Comparison of ENCODE assay signal across 9 mouse cellular contexts in genomic region chr5:35755131-35755733, GRCm38 (mm10). TPM values are rescaled to one million over a fixed set of nuclear protein-coding genes. Genes with fewer than 3 reads are reported as not detected.
DNase-seq lines count a peak whose midpoint lies in the region; ATAC-seq and TF ChIP-seq lines count a peak whose summit lies in the region.
"Had no signal": no experiment of that assay in that cellular context is flagged by ENCODE, and none has a peak within 500 bp of the region (broad histone marks: within the 10 kb centered on the region; RNA-seq: fewer than 3 reads in every experiment).

No protein-coding gene starts in this region.

- TF ChIP-seq CTCF in E14TG2a.4 (conservative IDR thresholded peaks at IDR 0.05; ENCODE audit: low read length), result peak; percentile 90
- peak; percentile 73 for TF ChIP-seq CTCF in brain, embryonic 14.5 days (IDR thresholded peaks at IDR 0.05; ENCODE audit: borderline replicate concordance, extremely low read depth, insufficient read depth, insufficient read length)

- no peak for TF ChIP-seq POLR2A in brain, embryonic 14.5 days (IDR thresholded peaks at IDR 0.05; ENCODE audit: borderline replicate concordance, extremely low read depth, insufficient read depth, insufficient read length, poor library complexity, severe bottlenecking)

- no peaks in the 10 kb centered on the region for H3K9me3 ChIP-seq in intestine, embryonic 14.5 days (ENCODE audit: control insufficient read depth, low read length)
- no peaks in the 10 kb centered on the region for H3K9me3 ChIP-seq in intestine, embryonic 16.5 days (ENCODE audit: control insufficient read depth, low read length)
- H3K9me3 ChIP-seq in E14TG2a.4 (ENCODE audit: low read length), result no peaks in the 10 kb centered on the region
- H3K9me3 ChIP-seq: limb, embryonic 12.5 days had no signal

- H3K27me3 ChIP-seq in intestine, embryonic 14.5 days (replicated peaks; ENCODE audit: control insufficient read depth, insufficient read depth, low read length), result peaks cover 35% of the 10 kb centered on the region
- H3K27me3 ChIP-seq in intestine, embryonic 16.5 days (replicated peaks; ENCODE audit: control insufficient read depth, insufficient read depth, low read length), result peaks cover 8% of the 10 kb centered on the region
- H3K27me3 ChIP-seq in E14TG2a.4 (ENCODE audit: insufficient read depth, low read length), result peaks cover 21% of the 10 kb centered on the region

- no peaks in the 10 kb centered on the region for H3K36me3 ChIP-seq in intestine, embryonic 14.5 days (ENCODE audit: control insufficient read depth, insufficient read depth, low read length)
- no peaks in the 10 kb centered on the region for H3K36me3 ChIP-seq in intestine, embryonic 16.5 days (ENCODE audit: control insufficient read depth, insufficient read depth, low read length)
- no peaks in the 10 kb centered on the region for H3K36me3 ChIP-seq in E14TG2a.4 (ENCODE audit: insufficient read depth, low read length)
- H3K36me3 ChIP-seq: limb, embryonic 12.5 days had no signal

- WGBS in intestine, embryonic 14.5 days, result 27% methylated on average over 5 of the region's 5 CpGs
- WGBS in intestine, embryonic 16.5 days, result 21% methylated on average over 5 of the region's 5 CpGs

- H3K9ac ChIP-seq in intestine, embryonic 14.5 days (ENCODE audit: low read length), result no peak overlapping the region
- H3K9ac ChIP-seq in intestine, embryonic 16.5 days (ENCODE audit: low read depth, low read length), result no peak overlapping the region
- H3K9ac ChIP-seq: limb, embryonic 12.5 days had no signal

- H3K4me2 ChIP-seq in intestine, embryonic 14.5 days (ENCODE audit: low read length), result no peak overlapping the region
- no peak overlapping the region for H3K4me2 ChIP-seq in intestine, embryonic 16.5 days (ENCODE audit: low read depth, low read length)
- H3K4me2 ChIP-seq: limb, embryonic 12.5 days had no signal

- DNase-seq in intestine, embryonic 14.5 days (ENCODE audit: low spot score), result peak; percentile 69
- DNase-seq in brain, embryonic 14.5 days (ENCODE audit: low read depth), result peak; percentile 70
- DNase-seq in fibroblast of lung, adult 2 months (ENCODE audit: low read depth), result peak; percentile 55
- peak; percentile 66 to 68 for DNase-seq in layer of hippocampus, postnatal 10 days (ENCODE audit: low spot score in 2 of 2)
- DNase-seq in naive thymus-derived CD4-positive, alpha-beta T cell, adult 2 months (ENCODE audit: low read depth), result peak; percentile 72
- peak; percentile 25 for DNase-seq in thymus, postnatal 36 days

- ATAC-seq in intestine, embryonic 14.5 days (replicated peaks; ENCODE audit: low FRiP score, low TSS enrichment, low read depth), result no peak
- no peak for ATAC-seq in intestine, embryonic 16.5 days

- H3K4me3 ChIP-seq in intestine, embryonic 14.5 days (ENCODE audit: low read depth, low read length), result no peak overlapping the region
- no peak overlapping the region for H3K4me3 ChIP-seq in intestine, embryonic 16.5 days (ENCODE audit: low read length)
- H3K4me3 ChIP-seq in E14TG2a.4 (replicated peaks; ENCODE audit: low read length), result no peak overlapping the region
- H3K4me3 ChIP-seq: limb, embryonic 12.5 days had no signal

- no peak overlapping the region for H3K27ac ChIP-seq in intestine, embryonic 14.5 days (ENCODE audit: low read depth)
- no peak overlapping the region for H3K27ac ChIP-seq in intestine, embryonic 16.5 days (ENCODE audit: low read length)
- H3K27ac ChIP-seq: limb, embryonic 12.5 days had no signal

- peaks cover 8% of the 10 kb centered on the region; the same call in 1 of the 2 replicates for H3K4me1 ChIP-seq in intestine, embryonic 14.5 days (replicated peaks; ENCODE audit: control insufficient read depth, insufficient read depth, low read length)
- 0 out of 2 replicates have a peak, but pooled peaks cover 4% of the 10 kb centered on the region for H3K4me1 ChIP-seq in intestine, embryonic 16.5 days (ENCODE audit: control insufficient read depth, insufficient read depth, low read length)
- H3K4me1 ChIP-seq in E14TG2a.4 (replicated peaks; ENCODE audit: low read depth, low read length), result peaks cover 53% of the 10 kb centered on the region

RNA-seq across cellular contexts. Expression of gene Ablim2, which starts 2.4 kb away (rescaled TPM):
- 3.1 and 4.4 TPM in 2 replicates for polyA plus RNA-seq in intestine, embryonic 14.5 days (2014; fragmentation: Nextera tagmentation; extraction: Ambion mirVana)
- polyA plus RNA-seq in intestine, embryonic 16.5 days (2015; fragmentation: Nextera tagmentation; extraction: Ambion mirVana), result 5.4 and 5.7 TPM in 2 replicates
- 10.7 and 19.6 TPM in 2 replicates for polyA plus RNA-seq in brain, embryonic 14.5 days (2012; rRNA removed)
- 10 to 100 TPM; 66.2 to 73.0 TPM for total RNA-seq in layer of hippocampus, postnatal 10 days (2021)

RNA-seq across cellular contexts. Expression of gene Sh3tc1, which starts 15.4 kb away (rescaled TPM):
- 7.9 and 10.1 TPM in 2 replicates for polyA plus RNA-seq in intestine, embryonic 14.5 days (2014; fragmentation: Nextera tagmentation; extraction: Ambion mirVana)
- 18.4 and 20.5 TPM in 2 replicates for polyA plus RNA-seq in intestine, embryonic 16.5 days (2015; fragmentation: Nextera tagmentation; extraction: Ambion mirVana)
- 1.2 and 1.8 TPM in 2 replicates for polyA plus RNA-seq in brain, embryonic 14.5 days (2012; rRNA removed)
- total RNA-seq in layer of hippocampus, postnatal 10 days (2021), result 1 to 10 TPM; 2.5 TPM
